Mouse (Mus musculus) heart, adult 9 months (tissue): ENCODE measurements around the gene Atp1a3.

Experiments used
- DNase-seq, 2 experiments: peaks; one replicate each; pipeline ENCODE4 v3.0.0; 2022; ENCODE audit warnings: low spot score in 2 of 2

Gene Atp1a3

DNA sequence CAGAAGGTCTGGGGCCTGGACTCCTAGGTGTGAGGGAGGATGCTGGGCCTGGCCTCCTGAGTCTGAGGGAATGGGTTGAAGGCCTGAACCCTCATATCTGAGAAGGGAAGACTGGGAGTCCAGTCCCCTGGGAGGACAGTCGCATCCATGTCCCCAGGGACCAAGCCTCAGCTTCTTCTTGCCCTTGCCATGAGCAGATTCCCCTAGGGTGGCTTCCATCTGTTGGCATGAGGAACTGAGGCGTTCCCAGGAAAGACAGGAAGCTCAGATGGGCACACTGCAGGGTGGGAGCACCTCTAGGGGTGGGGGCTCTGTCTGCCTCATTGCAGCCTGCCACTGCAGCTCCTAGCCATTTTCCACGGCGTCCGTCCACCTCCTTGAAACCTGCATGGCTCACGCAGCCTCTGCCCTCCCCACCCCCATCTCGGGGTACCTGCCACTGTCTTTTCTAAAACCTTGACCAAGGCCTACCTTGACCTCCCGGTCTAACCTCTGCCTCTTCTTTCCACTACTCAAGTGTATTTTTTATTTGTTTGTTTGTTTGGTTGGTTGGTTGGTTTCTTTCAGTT lies 1.9 kb downstream of the Atp1a3 start:
- no peak for DNase-seq

- DNase-seq, result no peak
These were observed 2.5 kb downstream of the Atp1a3 start for GRCm38 (mm10) chr7:25003291-25003690.

DNA sequence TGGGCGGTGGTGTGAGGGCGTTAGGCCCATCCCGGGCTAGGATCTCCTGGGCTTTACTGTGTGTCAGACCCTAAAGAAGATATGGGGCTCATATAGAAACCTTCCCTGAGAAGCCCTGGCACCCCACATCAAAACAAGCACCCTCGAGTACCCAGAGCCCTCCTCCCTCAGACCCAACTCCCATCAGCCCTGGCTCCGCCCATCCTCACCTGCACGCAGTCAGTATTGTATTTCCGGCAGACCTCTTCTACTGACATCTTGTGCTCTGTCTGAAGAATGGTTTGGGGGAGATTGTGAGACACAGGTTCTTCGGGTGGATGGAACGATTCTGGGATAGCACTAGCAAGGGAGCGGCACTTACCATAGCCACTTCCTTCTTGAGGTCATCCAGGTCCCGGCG lies 5.0 kb downstream of the Atp1a3 start:
- no peak for DNase-seq

GRCm38 (mm10) chr7:25000211-25000610 lies 5.5 kb downstream of the Atp1a3 start:
- no peak for DNase-seq

DNA sequence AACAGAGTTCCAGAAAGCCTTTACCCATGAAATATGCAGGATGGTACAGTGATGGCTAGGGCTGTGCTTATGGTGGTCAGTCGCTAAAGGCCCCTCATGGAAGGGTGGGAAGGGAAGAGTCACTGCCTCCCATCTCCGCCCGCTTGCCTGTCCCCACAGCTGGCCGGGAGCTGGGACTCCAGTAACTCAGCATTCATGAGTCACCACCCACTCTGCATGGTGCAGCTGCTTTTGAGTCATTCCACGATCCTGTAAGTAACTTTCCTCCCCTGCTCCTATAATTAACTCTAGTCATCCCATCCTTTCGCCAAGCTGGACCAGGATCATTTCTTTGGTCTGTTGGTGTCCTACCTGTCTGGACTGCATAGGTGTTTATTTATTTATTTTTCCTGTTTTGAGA lies 12.7 kb downstream of the Atp1a3 start:
- DNase-seq, result no peak

GRCm38 (mm10) chr7:24990478-24990877 lies 15.3 kb downstream of the Atp1a3 start:
- no peak for DNase-seq

- no peak for DNase-seq
These were observed 17.8 kb downstream of the Atp1a3 start for GRCm38 (mm10) chr7:24987941-24988340.

DNA sequence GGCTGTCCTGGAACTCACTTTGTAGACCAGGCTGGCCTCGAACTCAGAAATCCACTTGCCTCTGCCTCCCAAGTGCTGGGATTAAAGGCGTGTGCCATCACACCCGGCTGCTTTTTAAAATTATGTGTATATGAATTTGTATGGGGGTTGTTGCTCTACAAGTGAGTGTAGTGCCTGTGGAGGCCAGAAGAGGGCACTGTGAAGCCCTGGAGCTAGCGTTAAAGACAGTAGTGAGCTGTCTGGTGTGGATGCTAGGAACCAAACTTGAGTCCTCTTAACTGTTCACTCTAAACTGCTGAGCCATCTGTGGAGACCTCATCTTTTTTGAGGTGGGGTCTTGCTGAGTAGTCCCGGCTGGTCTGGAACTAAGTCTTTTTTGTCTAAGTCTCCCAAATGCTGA lies 20.0 kb downstream of the Atp1a3 start:
- no peak for DNase-seq

DNA sequence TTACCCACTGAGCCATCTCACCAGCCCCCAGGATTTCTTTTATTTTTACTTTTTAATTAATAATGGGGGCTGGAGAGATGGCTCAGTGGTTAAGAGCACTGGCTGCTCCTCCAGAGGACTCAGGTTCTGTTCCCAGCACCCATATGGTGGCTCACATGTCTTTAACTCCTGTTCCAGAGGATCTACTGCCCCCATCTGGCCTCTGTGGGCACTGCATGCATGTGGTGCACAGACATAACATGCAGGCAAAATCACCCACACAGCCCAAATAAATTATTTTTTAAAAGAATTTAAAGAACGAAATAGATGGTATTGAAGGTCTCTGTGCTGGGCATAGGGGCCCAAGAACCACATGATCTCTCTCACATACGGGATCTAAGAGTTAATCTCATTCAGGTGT lies 21.5 kb downstream of the Atp1a3 start:
- no peak for DNase-seq

DNA sequence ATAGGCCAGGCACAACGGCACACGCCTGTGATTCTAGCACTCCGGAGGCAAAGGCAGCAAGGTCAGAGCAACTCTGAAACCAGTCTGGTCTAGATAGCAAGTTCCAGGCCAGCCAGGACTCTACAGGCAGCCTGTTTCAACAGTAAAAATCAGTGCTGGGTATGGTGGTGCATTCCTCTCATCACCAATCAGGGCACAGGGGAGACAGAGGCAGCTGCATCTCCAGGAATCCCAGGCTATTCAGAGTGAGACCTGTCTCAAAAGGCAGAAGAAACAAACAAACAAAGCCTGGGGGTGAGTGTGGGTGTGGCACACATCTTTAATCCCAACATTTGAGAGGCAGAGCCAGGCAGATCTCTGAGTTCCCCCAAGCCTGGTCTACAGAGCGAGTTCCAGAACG lies 22.4 kb downstream of the Atp1a3 start:
- no peak for DNase-seq

- DNase-seq, result no peak
These were observed 25.3 kb downstream of the Atp1a3 start for GRCm38 (mm10) chr7:24980439-24980838.

- no peak for DNase-seq
These were observed 27.0 kb downstream of the Atp1a3 start for GRCm38 (mm10) chr7:24978781-24979180.

DNA sequence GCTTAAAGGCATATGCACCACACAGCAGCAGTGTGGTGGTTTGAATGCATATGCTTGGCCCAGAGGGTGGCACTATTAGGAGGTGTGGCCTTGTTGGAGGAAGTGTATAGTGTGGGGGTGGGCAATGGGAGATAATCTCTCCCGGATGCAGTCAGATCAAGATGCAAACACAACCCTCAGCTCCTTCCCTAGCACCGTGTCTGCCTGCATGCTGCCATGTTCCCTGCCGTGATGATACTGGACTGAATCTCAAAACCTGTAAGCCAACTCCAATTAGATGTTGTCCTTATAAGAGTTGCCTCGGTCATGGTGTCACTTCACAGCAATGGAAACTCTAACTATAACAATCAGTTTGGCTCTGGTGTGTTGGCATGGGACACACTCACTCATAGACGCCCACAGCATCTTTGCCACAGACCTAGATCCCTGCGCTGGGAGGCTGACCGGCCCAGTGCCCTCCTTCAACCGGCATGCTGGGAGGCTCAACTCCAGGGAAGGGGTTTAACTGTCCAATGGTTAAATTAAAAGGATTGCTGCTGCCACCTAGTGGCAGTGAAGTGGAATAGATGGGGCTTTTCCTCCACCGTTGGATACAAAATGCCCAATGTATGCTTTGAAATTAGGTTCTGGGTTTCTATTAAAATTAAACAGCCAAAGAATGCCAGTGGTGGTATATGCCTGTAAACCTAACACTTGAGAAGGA lies 30.7 kb downstream of the Atp1a3 start:
- DNase-seq, result peak; percentile 22 to 34

- DNase-seq, result no peak
These were observed 31.9 kb downstream of the Atp1a3 start for GRCm38 (mm10) chr7:24973902-24974301.

- no peak for DNase-seq
These were observed 32.5 kb downstream of the Atp1a3 start for GRCm38 (mm10) chr7:24973208-24973607.

DNA sequence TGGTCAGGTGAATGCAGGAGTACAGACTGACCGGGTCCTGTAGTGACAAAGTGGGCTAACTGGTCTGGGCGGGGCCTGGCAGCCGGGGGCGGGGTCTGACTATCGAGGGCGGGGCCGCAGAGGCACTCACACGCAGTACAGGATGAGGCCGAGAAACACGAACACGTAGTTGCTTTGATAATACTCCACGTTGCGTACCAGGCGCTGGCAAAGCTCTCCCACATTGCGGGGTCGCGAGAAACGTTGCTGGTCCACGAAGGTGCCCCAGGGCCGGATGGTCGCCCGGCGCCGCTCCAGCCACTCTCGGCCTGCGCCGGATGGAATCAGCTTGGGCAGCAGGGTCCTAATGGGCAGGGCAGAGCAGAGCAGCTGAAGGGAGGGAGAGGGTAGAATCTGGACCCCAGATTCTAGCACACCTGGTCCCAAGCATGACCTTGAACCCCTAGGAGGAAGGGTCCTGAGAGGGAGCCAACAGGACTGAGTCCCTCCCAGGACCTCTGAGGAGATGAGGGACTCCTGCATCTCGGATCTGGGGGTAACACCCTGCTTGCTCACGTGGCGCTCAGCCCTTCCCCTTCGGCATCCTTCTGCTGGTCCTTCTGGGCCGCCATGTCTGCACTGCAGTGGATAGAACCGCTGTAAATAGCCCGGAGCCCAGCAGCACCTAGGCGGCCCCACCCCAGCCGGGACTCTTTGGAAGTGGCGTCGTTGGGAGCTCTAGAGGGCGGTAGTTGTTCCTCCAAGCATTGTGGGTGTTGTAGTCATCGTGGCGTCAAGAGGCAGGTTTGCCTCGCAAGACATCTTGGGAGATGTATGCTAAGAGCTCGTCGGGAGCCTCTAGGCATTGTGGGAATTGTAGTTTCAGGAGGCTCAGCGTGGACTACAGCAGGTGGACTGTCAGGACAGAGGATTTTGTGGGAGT lies 33.5 kb downstream of the Atp1a3 start, which contains the start of gene Rabac1:
Gene Rabac1, minus strand, starts transcription at position 783 of the 922 bp plus-strand sequence.
- peak; percentile 97 to 98 for DNase-seq

- peak in 1 of 2 experiments; percentile 10 for DNase-seq
These were observed 34.3 kb downstream of the Atp1a3 start for GRCm38 (mm10) chr7:24971261-24971971.

DNA sequence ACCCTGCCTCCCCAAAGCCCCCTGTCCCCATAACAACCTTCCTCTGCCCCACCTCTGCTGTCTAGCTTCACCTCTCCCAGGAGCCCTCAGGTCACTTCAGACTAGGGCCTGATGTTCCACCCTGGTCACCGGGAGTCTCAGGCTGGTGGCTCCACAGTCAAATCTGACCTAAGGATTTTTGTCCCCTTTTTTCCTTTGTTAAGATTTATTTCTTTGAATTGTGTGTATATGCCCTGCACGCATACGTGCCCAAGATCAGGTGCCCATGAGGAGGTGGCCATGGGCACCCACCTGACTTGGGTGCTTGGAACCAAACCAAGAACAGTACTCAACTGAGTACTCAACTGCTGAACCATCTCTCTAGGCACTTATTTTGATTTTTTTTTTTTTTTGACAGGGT lies 35.4 kb downstream of the Atp1a3 start:
- no peak for DNase-seq

DNA sequence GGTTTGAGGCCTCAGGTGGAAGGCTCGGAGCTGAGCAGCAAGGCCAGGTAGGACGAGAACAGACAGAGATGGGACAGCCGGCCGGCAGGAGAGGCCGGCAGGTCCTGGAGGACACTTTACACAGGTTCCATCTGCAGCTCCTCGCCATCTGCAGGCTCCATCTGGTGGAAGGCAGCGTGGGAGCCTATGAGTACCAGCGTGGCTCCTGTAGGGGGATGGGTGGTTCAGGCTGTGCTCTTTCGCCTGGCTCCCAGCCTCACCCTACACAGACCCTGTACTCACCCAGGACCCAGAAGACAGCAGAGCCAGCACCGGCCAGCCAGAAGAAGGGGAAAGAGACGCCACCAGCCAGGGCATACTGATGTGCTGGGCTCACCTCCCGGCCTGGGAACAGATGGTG lies 36.0 kb downstream of the Atp1a3 start:
- DNase-seq, result no peak

- DNase-seq, result no peak
These were observed 37.3 kb downstream of the Atp1a3 start for GRCm38 (mm10) chr7:24968463-24968862.

DNA sequence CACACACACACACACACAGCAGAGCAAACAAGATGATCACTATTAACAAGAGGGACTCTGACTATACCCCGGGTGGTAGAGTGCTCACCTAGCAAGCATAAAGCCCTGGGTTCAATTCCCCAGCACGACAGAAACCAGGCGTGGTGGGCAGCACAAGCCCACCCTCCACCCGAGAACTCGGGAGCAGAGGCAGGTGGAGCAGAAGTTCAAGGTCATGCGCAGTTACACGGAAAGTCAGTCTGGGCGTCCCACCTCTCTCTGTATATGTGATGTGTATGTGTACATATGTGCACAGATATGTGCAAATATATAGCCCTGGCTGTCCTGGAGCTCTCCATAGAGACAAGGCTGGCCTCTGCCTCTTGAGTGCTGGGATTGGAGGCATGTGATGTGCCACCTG lies 37.8 kb downstream of the Atp1a3 start:
- no peak for DNase-seq
